Mouse (Mus musculus): Measurements from ENCODE around the gene Sash1.

Sash1 gene

DNA sequence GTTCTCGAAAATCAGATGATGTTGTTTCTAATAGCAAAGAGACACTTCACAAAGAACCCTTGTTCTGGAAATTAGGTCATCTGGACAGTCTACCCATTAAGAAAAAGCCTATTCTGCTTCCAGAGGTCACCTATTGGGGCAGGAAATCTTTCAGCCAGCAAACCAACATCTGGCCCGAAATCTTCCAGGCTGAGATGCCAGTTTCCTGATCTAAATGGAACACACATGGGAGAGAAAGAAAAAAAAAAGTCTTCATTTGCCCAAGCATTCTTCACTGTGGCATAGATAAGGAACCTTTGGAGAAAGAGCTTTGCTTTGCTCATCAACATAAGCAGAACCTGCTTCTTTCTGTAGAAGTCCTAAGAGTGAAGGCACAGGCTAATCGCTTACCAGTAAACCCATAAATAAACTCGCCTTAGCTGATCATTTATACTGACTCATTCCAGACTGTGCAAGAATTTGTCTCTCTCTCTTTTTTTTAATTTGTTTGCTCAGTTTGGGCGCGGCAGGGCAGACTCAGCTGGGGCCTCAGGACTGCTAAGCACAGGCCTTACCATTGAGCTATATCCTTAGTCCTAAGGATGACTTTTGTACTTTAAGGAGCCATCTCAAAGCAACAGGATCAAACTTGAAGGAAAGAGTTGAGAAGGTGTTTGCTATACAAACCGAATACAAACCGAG lies 13.1 kb upstream of the Sash1 start:
- DNase-seq (ENCODE audit: low spot score) = no peak

- DNase-seq (ENCODE audit: low spot score) = no peak
Observed at GRCm38 (mm10) chr10:8898099-8898777, 12.4 kb upstream of the Sash1 start.

GRCm38 (mm10) chr10:8894965-8895515 lies 9.2 kb upstream of the Sash1 start:
- no peak for DNase-seq (ENCODE audit: low spot score)

DNA sequence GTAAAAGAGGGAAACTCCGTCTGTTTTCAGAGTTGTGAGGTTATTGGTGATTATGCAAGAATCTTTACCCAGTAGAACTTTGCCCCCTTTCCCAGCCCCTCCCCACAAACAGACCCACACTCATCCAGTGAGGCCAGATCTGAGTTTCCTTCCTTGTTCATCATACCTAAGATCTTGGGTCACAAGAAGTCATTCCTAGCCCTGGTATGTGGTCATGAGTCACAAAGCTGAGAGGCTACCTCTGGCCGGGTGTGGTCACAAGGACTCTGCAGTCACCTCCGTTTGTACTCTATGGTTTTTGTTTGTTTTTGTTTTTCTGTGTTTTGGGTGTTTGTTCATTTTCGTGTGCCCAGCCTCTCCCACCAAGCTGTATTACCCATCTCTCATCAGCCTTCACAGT lies 4.6 kb upstream of the Sash1 start:
- peak; percentile 68 for DNase-seq (ENCODE audit: low spot score)

DNA sequence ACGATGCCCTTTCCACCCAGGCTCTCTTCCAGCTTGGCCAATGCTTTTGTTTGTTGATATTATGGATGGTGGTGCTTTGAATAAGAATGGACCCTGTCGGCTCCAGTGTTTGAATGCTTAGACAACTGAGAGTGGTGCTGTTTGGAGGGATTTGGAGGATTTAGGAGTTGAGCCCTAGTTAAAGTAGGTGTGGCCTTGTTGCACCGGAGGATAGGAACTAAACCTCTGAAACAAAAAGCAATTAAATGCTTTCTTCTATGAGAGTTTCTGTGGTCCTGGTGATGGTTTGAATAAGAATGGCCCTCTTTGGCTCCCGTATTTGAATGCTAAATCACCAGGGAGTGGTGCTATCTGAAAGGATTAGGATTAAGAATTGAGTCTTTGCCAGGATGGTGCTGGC lies 3.5 kb upstream of the Sash1 start:
- DNase-seq (ENCODE audit: low spot score) = no peak

DNA sequence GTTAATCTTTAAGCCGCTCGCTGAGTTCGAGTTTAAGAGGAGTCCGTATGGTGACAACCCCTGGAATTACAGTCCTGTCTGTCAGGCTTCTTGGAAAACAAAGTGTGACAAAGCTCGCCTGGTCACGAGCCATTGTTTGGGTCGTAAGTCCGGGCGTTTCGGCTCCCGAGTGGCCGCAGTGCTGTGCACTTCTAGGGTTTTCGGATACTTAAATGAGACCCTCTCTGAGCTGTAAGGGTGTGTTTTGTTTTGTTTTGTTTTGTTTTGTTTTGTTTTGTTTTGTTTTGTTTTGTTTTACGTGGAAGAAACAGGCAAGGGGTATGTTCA lies 621 bp upstream of the Sash1 start:
- no peak for DNase-seq (ENCODE audit: low spot score)

- peak; percentile 41 for DNase-seq (ENCODE audit: low spot score)
Observed at GRCm38 (mm10) chr10:8885201-8885600, 669 bp downstream of the Sash1 start.

DNA sequence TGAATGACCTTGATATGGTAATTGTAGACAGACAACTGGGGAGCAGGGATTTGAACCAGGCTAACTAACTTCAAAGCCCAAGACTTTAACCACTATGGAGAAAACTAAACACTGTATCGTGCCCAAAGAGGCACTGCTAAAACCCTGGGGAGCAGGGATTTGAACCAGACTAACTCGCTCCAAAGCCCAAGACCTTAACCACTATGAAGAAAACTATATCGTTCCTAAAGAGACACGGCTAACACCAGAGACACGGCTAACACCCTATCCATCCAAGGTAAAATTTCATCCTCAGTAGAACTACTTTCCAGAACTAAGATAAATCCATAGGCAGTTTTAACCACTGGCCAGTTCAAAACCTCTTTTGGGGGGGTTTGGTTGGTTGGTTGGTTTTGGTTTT lies 1.3 kb downstream of the Sash1 start:
- no peak for DNase-seq (ENCODE audit: low spot score)

DNA sequence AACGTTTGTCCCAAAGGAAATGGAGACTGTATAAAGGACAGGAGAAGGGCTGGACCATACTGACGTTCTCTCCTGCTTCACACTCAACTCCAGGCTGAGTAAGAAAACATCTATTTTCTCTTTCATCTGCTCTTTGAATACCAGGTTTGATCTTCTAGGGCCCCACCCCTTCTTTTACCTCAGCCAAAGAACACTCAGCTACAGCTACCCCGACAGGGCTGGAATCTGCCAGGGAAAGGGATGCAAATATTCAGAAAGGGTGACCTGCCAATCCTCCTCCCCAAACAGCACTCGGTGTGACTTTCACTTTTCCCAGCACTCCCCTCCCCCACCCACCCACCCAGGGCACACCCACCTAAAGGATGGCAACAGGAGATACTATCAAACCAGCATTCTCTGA lies 2.2 kb downstream of the Sash1 start:
- DNase-seq (ENCODE audit: low spot score) = no peak

- DNase-seq (ENCODE audit: low spot score) = no peak
Observed at GRCm38 (mm10) chr10:8881736-8882135, 4.1 kb downstream of the Sash1 start.

- DNase-seq (ENCODE audit: low spot score) = no peak
Observed at GRCm38 (mm10) chr10:8880950-8881675, 4.8 kb downstream of the Sash1 start.

- DNase-seq (ENCODE audit: low spot score) = no peak
Observed at GRCm38 (mm10) chr10:8878824-8879223, 7.0 kb downstream of the Sash1 start.

GRCm38 (mm10) chr10:8878381-8878780 lies 7.5 kb downstream of the Sash1 start:
- no peak for DNase-seq (ENCODE audit: low spot score)

- DNase-seq (ENCODE audit: low spot score) = peak; percentile 77
Observed at GRCm38 (mm10) chr10:8873631-8874370, 12.1 kb downstream of the Sash1 start.

- DNase-seq (ENCODE audit: low spot score) = no peak
Observed at GRCm38 (mm10) chr10:8872788-8873187, 13.1 kb downstream of the Sash1 start.

GRCm38 (mm10) chr10:8871935-8872334 lies 13.9 kb downstream of the Sash1 start:
- no peak for DNase-seq (ENCODE audit: low spot score)

- no peak for DNase-seq (ENCODE audit: low spot score)
Observed at GRCm38 (mm10) chr10:8870368-8870767, 15.5 kb downstream of the Sash1 start.

DNA sequence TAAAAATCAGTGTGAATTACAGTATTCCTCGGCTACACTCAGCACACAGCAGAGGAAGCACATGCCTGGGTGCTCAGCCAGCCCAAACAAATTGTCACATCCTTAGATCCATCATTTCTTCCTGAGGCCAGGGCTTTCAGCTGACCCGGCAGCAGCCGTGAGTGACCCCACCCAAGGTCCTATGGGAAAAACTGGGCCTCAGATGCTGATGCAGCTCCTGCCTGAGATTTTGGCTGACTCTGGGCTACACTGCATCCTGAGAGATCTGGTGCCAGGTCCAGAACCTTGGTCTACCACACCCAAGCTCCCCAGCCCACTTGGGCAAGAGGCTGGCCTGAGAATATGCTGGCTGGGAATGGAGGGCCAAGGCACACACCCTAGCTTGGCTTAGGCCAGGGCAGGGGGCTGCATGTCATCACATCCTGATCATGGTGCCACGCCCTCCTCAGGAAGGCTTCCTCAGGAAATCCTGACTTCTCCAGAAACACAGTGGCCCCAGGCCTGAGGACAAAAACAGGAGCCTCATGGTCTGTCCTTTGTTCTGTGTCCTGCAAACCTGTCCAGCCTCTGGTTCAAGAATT lies 19.7 kb downstream of the Sash1 start:
- peak; percentile 83 for DNase-seq (ENCODE audit: low spot score)

- no peak for DNase-seq (ENCODE audit: low spot score)
Observed at GRCm38 (mm10) chr10:8860655-8861054, 25.2 kb downstream of the Sash1 start.

DNA sequence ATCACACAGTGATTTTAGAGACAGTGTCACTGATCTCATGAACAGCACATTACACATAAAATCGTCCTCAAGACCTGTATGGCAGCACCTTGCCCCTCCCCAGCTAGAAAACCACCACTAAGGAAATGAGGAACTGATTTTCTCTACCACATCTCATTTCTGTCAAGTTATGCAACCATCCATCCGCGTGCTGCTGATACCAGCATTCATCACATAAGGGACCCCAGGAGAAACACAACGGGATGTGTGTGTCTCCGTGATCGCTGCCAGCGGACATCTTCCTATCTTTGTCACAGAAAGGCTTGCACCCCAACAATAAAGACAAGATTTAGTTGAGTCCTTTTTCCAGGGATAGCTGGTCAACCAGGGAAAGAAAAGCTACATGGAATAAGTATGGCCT lies 27.2 kb downstream of the Sash1 start:
- no peak for DNase-seq (ENCODE audit: low spot score)

- no peak for DNase-seq (ENCODE audit: low spot score)
Observed at GRCm38 (mm10) chr10:8856942-8857341, 28.9 kb downstream of the Sash1 start.

DNA sequence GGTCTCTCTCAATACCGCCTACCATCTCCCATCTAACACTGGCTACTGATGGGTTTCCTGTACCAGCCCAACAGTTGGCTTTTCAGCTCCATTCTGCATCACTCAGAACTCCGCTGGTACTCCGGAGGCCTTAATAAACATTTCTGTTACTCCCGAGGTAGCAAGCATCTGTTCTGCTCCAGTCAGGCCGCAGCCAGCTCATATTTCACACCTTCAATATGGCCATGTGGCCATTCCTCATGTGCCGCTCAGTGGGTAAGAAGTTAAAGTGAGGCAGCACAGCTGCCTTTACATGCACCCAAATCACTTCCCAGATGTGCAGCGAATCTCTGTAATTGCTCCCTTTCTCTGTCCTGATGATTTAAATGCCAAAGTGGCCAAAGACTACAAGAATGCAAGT lies 32.5 kb downstream of the Sash1 start:
- DNase-seq (ENCODE audit: low spot score) = no peak

Data from lung, postnatal 25 days (tissue).